Mouse (Mus musculus) Patski (cell line): ENCODE results near the gene Tmem175. TPM values are rescaled to one million over a fixed set of nuclear protein-coding genes. Genes with fewer than 3 reads are reported as not detected.

Experiments
- ATAC-seq: fragments of 100-300 bp; one replicate; pipeline ENCODE4 v1.8.0; 2021
- CTCF ChIA-PET: fragments of 350-600 bp; sonication (Branson Sonifier 250); formaldehyde crosslinking; loops from one replicate; lab custom pipeline; 2022; ENCODE audit warnings: inconsistent platforms; lab: Charles Lee
- POLR2A ChIA-PET: fragments of 350-600 bp; sonication (Branson Sonifier 250); formaldehyde crosslinking; loops from one replicate; lab custom pipeline; 2022; ENCODE audit warnings: antibody characterized with exemption, inconsistent platforms; lab: Charles Lee
- DNase-seq: peaks from one replicate; pipeline ENCODE4 v3.0.0-alpha.2; 2011; ENCODE audit warnings: low read depth, low spot score
- H3K27me3 ChIP-seq: fragments of 371-371 bp; one replicate; pipeline ENCODE4 v1.5.1; 2021
- CTCF ChIP-seq: fragments of 100-300 bp; IDR thresholded peaks from one replicate; pipeline ENCODE4 v1.5.1; 2021
- in situ Hi-C: fragments of 300-500 bp; cut with MboI; formaldehyde crosslinking; loops from 3 replicates; pipeline ENCODE4 v1.11.1; 2018; ENCODE audit warnings: low pct_unique_long_range_greater_than_20kb, mixed read lengths
- polyA plus RNA-seq: library from polyadenylated mRNA; unstranded; gene quantifications from one replicate; pipeline ENCODE4 v1.2.3, GENCODE M21; 2021

The Tmem175 gene
- polyA plus RNA-seq, 1 experiment from 2014 or later = 37.2 TPM

GRCm38 (mm10) chr5:108636172-108636571 lies 6.6 kb downstream of the Tmem175 start:
- CTCF ChIA-PET = interaction anchor here (1.8 kb wide), 1 partner anchor 16 kb away, joined by 6 read pairs; no protein-coding TSS in a partner anchor
- H3K27me3 ChIP-seq = no peaks in the 10 kb centered on the region
- in situ Hi-C loops = no loop called here
- DNase-seq (no peak), ATAC-seq (no peak)
- TF ChIP-seq CTCF = no peak
- POLR2A ChIA-PET = no interaction called here

- POLR2A ChIA-PET = no interaction called here
- CTCF ChIA-PET = no interaction called here
- in situ Hi-C loops = no loop called here
- no peak for TF ChIP-seq CTCF
- ATAC-seq (no peak), DNase-seq (no peak)
- H3K27me3 ChIP-seq = no peaks in the 10 kb centered on the region
Observed at GRCm38 (mm10) chr5:108643674-108644073, 14.1 kb downstream of the Tmem175 start.

GRCm38 (mm10) chr5:108645651-108646342 lies 16.2 kb downstream of the Tmem175 start:
- no peaks in the 10 kb centered on the region for H3K27me3 ChIP-seq
- ChIA-PET POLR2A (no interaction called here), CTCF (interaction anchor here (1.1 kb wide), 1 partner anchor 15 kb away, joined by 3 read pairs; no protein-coding TSS in a partner anchor)
- in situ Hi-C loops = no loop called here
- DNase-seq (no peak), ATAC-seq (no peak)
- TF ChIP-seq CTCF = no peak

- no peak for ATAC-seq
- no peak for TF ChIP-seq CTCF
- DNase-seq = no peak
- in situ Hi-C loops = no loop called here
- POLR2A ChIA-PET = no interaction called here
- CTCF ChIA-PET = interaction anchor here (1.0 to 1.1 kb wide), 2 partner anchors 10 to 15 kb away, joined by 3 to 4 read pairs; no protein-coding TSS in a partner anchor
- no peaks in the 10 kb centered on the region for H3K27me3 ChIP-seq
Observed at GRCm38 (mm10) chr5:108646343-108646660, 16.7 kb downstream of the Tmem175 start.

GRCm38 (mm10) chr5:108647311-108647710 lies 17.7 kb downstream of the Tmem175 start:
- in situ Hi-C loops = no loop called here
- no peak for TF ChIP-seq CTCF
- ATAC-seq = no peak
- CTCF ChIA-PET = interaction anchor here (1.0 to 1.4 kb wide), 3 partner anchors 9 to 11 kb away, joined by 4 to 5 read pairs (median 4); no protein-coding TSS in a partner anchor
- DNase-seq = no peak
- POLR2A ChIA-PET = interaction anchor here (0.5 to 1.3 kb wide), 2 partner anchors 23 to 31 kb away, joined by 3 to 7 read pairs; no protein-coding TSS in a partner anchor
- H3K27me3 ChIP-seq = no peaks in the 10 kb centered on the region

GRCm38 (mm10) chr5:108647820-108648465 lies 18.4 kb downstream of the Tmem175 start:
- no peaks in the 10 kb centered on the region for H3K27me3 ChIP-seq
- ChIA-PET CTCF (interaction anchor here (1.1 to 1.4 kb wide), 3 partner anchors 10 to 13 kb away, joined by 3 to 5 read pairs (median 4); partner anchors contain the start of gene Idua), POLR2A (interaction anchor here (1.3 kb wide), 1 partner anchor 23 kb away, joined by 3 read pairs; no protein-coding TSS in a partner anchor)
- ATAC-seq (no peak), DNase-seq (no peak)
- no peak for TF ChIP-seq CTCF
- in situ Hi-C loops = no loop called here

GRCm38 (mm10) chr5:108648937-108649576 lies 19.5 kb downstream of the Tmem175 start:
- TF ChIP-seq CTCF = no peak
- no peaks in the 10 kb centered on the region for H3K27me3 ChIP-seq
- no peak for DNase-seq
- in situ Hi-C loops = no loop called here
- ChIA-PET POLR2A (no interaction called here), CTCF (interaction anchor here (1.3 kb wide), 3 partner anchors 12 to 222 kb away, joined by 3 read pairs; partner anchors contain the start of gene Idua)
- no peak for ATAC-seq

GRCm38 (mm10) chr5:108650341-108650740 lies 20.8 kb downstream of the Tmem175 start:
- ChIA-PET POLR2A (interaction anchor here (1.2 kb wide), 1 partner anchor 10 kb away, joined by 4 read pairs; no protein-coding TSS in a partner anchor), CTCF (interaction anchor here (1.3 to 1.5 kb wide), 3 partner anchors 13 to 216 kb away, joined by 6 to 12 read pairs (median 6); partner anchors contain the start of gene Atp5k)
- no peak for ATAC-seq
- in situ Hi-C loops = loop anchor here (5.0 to 25.0 kb wide), 2 partner anchors 223 to 738 kb away; partner anchors contain the start of gene Rpl5
- no peaks in the 10 kb centered on the region for H3K27me3 ChIP-seq
- no peak for DNase-seq
- TF ChIP-seq CTCF = no peak

- POLR2A ChIA-PET = interaction anchor here (1.2 kb wide), 2 partner anchors 11 to 13 kb away, joined by 3 to 4 read pairs; no protein-coding TSS in a partner anchor
- ATAC-seq = no peak
Observed at GRCm38 (mm10) chr5:108651136-108651720, 21.7 kb downstream of the Tmem175 start.

More at GRCm38 (mm10) chr5:108651136-108651720, 21.7 kb downstream of the Tmem175 start:
- CTCF ChIA-PET = interaction anchor here (0.6 to 2.9 kb wide), 22 partner anchors 9 to 618 kb away, joined by 3 to 14 read pairs (median 4); partner anchors contain the start of genes Atp5k, Dgkq and Idua
- in situ Hi-C loops = loop anchor here (5.0 to 25.0 kb wide), 2 partner anchors 224 to 739 kb away; partner anchors contain the start of gene Rpl5
- no peaks in the 10 kb centered on the region for H3K27me3 ChIP-seq
- no peak for TF ChIP-seq CTCF
- no peak for DNase-seq
